Mouse (Mus musculus) kidney, embryonic 14.5 days (tissue): ENCODE results near the gene Rccd1. TPM values are rescaled to one million over a fixed set of nuclear protein-coding genes. Genes with fewer than 3 reads are reported as not detected.
A peak's percentile ranks its signal among the peaks of the same experiment; 100 is the strongest.

ENCODE experiments used
- ATAC-seq: fragments of 200-750 bp; cut with Nextera tagmentation; 2 replicates; pipeline ENCODE4 v1.8.0; 2017; ENCODE audit warnings: moderate number of reproducible peaks, mild to moderate bottlenecking, moderate TSS enrichment, moderate library complexity; ENCODE audit not compliant: low FRiP score, low TSS enrichment
- H3K27ac ChIP-seq: fragments of 300-500 bp; sonication (generic); 2 replicates; pipeline ENCODE4 v1.5.1; 2014; ENCODE audit warnings: low read depth, mild to moderate bottlenecking, low read length, moderate library complexity, mixed read lengths
- H3K27me3 ChIP-seq: fragments of 300-500 bp; sonication (generic); 2 replicates; pipeline ENCODE4 v1.6.1; 2014; ENCODE audit warnings: mild to moderate bottlenecking, low read length; ENCODE audit not compliant: control insufficient read depth, insufficient read depth
- H3K36me3 ChIP-seq: fragments of 300-500 bp; sonication (generic); 2 replicates; pipeline ENCODE4 v1.6.1; 2014; ENCODE audit warnings: low read length, mixed read lengths; ENCODE audit not compliant: control insufficient read depth, insufficient read depth
- H3K4me1 ChIP-seq: fragments of 300-500 bp; sonication (generic); 2 replicates; pipeline ENCODE4 v1.6.1; 2014; ENCODE audit warnings: low read length, mixed read lengths; ENCODE audit not compliant: control insufficient read depth, insufficient read depth
- H3K4me2 ChIP-seq: fragments of 300-500 bp; sonication (generic); replicated peaks from 2 replicates; pipeline ENCODE4 v1.6.1; 2014; ENCODE audit warnings: low read depth, mild to moderate bottlenecking, low read length
- H3K4me3 ChIP-seq: fragments of 300-500 bp; sonication (generic); 2 replicates; pipeline ENCODE4 v1.5.1; 2014; ENCODE audit warnings: mild to moderate bottlenecking, low read length
- H3K9ac ChIP-seq: fragments of 300-500 bp; sonication (generic); 2 replicates; pipeline ENCODE4 v1.6.1; 2014; ENCODE audit warnings: low read depth, mild to moderate bottlenecking, low read length, moderate library complexity
- H3K9me3 ChIP-seq: fragments of 300-500 bp; sonication (generic); 2 replicates; pipeline ENCODE4 v1.6.1; 2016; ENCODE audit warnings: low read length; ENCODE audit not compliant: control insufficient read depth
- WGBS: fragments of 180-500 bp; shearing (Covaris S2); extraction: QIAGEN DNeasy Blood & Tissue Kit; methylation state at CpG from one replicate; pipeline ENCODE4 v1.1.7; 2014; 5-methylcytosine and 5-hydroxymethylcytosine counted together
- polyA plus RNA-seq: library from polyadenylated mRNA; unstranded; fragments of >200 nt; fragmentation: Nextera tagmentation; extraction: Ambion mirVana; gene quantifications from 2 replicates; pipeline ENCODE4 v1.2.1, GENCODE M21; 2014

Rccd1 gene
- polyA plus RNA-seq, 1 experiment from 2014 or later, result 15.1 TPM

GRCm38 (mm10) chr7:80283226-80283918 is 40.9 kb downstream of the Rccd1 start:
- no peaks in the 10 kb centered on the region for H3K27me3 ChIP-seq
- H3K4me2 ChIP-seq, result no peak overlapping the region
- no peak overlapping the region for H3K9ac ChIP-seq
- H3K4me1 ChIP-seq, result no peaks in the 10 kb centered on the region
- peaks cover 67% of the 10 kb centered on the region for H3K36me3 ChIP-seq
- WGBS, result 88% methylated on average over 3 of the region's 3 CpGs
- H3K27ac ChIP-seq, result no peak overlapping the region
- no peak overlapping the region for H3K4me3 ChIP-seq
- no peaks in the 10 kb centered on the region for H3K9me3 ChIP-seq
- no peak for ATAC-seq

- no peak overlapping the region for H3K4me3 ChIP-seq
- no peak overlapping the region for H3K4me2 ChIP-seq
- H3K27me3 ChIP-seq, result no peaks in the 10 kb centered on the region
- H3K9ac ChIP-seq, result no peak overlapping the region
- H3K36me3 ChIP-seq, result peaks cover 64% of the 10 kb centered on the region
- H3K9me3 ChIP-seq, result no peaks in the 10 kb centered on the region
- H3K27ac ChIP-seq, result no peak overlapping the region
- no peak for ATAC-seq
- no peaks in the 10 kb centered on the region for H3K4me1 ChIP-seq
- WGBS, result 92% methylated on average over 3 of the region's 3 CpGs
These were observed 42.6 kb downstream of the Rccd1 start for GRCm38 (mm10) chr7:80281646-80282045.

GRCm38 (mm10) chr7:80280998-80281397 is 43.3 kb downstream of the Rccd1 start:
- no peak for ATAC-seq
- WGBS, result 92% methylated on average over 2 of the region's 2 CpGs
- H3K27ac ChIP-seq, result no peak overlapping the region

DNA sequence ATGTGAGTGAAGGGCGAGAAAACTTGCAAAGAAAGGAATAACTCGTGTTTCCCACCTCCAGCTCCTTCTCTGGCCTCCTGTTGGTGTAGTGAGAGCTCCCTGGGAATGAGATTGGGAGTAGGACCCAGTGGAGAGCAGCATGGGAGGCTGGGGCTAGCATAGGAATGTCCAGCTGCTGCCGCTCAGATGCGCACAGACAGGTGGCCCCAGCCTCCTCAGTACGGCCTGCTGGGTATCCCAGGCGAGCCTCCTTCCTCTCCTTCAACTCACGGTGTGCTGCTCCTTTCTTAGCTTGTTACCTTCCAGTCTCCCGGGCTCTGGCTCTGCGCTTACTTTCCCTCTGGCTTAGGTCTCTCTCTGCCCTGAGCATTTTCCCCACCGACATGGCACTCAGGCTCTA is 44.2 kb downstream of the Rccd1 start:
- H3K27me3 ChIP-seq, result no peaks in the 10 kb centered on the region
- no peak for ATAC-seq

More at GRCm38 (mm10) chr7:80280998-80281397, 43.3 kb downstream of the Rccd1 start:
- Histone ChIP-seq H3K27me3 (no peaks in the 10 kb centered on the region), H3K9ac (no peak overlapping the region), H3K4me1 (no peaks in the 10 kb centered on the region), H3K4me3 (no peak overlapping the region), H3K9me3 (no peaks in the 10 kb centered on the region), H3K4me2 (no peak overlapping the region), H3K36me3 (peaks cover 64% of the 10 kb centered on the region)

DNA sequence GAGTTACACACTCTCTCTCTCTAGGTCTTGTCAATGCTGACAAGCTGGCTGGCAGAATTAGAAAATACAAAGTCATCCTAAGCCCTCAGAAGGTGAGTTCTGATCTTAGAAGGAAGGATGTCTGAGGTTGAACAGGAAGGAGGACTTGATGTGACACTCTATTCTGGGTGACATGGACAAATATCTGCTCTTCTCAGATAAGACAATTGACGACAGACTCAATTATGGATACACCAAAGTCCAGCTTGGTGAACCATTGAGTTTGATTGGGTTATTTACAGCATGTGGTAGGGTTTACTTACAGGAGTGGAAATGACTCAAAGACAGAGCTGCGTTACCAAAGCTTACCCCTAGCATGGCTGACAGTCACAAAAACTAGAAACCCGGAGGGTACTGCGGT is 47.9 kb downstream of the Rccd1 start:
- Histone ChIP-seq H3K9me3 (peaks cover 12% of the 10 kb centered on the region), H3K27me3 (no peaks in the 10 kb centered on the region), H3K9ac (no peak overlapping the region), H3K27ac (no peak overlapping the region), H3K4me1 (no peaks in the 10 kb centered on the region), H3K4me2 (no peak overlapping the region), H3K4me3 (no peak overlapping the region), H3K36me3 (peaks cover 52% of the 10 kb centered on the region)
- no peak for ATAC-seq
- WGBS, result 97% methylated on average over 4 of the region's 4 CpGs

More for the DNA sequence above, 44.2 kb downstream of the Rccd1 start:
- Histone ChIP-seq H3K4me1 (no peaks in the 10 kb centered on the region), H3K4me2 (no peak overlapping the region), H3K27ac (no peak overlapping the region), H3K4me3 (no peak overlapping the region), H3K9ac (no peak overlapping the region), H3K9me3 (peaks cover 2% of the 10 kb centered on the region; the same call in 1 of the 2 replicates), H3K36me3 (peaks cover 61% of the 10 kb centered on the region)
- 87% methylated on average over 10 of the region's 10 CpGs for WGBS

DNA sequence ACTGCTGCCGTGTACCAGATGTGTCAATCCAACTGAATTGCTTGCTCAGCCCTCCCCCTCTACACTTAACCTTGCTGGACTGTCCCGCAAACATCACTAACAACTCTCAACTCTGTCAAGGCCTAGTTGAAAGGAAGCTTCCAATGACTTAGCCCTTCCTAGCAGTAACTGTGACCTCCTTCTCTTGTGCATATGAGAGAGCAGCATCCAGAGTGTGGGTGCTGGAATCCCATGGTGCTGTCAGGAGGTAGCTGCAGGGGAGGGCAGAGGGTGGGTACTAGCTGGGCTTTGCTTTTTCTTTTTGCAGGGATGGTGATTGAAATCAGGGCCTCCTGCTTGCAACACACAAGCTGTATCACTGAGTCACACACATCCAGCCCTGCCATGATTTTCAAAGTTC is 50.8 kb downstream of the Rccd1 start:
- Histone ChIP-seq H3K4me2 (no peak overlapping the region), H3K9me3 (peaks cover 12% of the 10 kb centered on the region), H3K9ac (no peak overlapping the region), H3K27ac (no peak overlapping the region), H3K27me3 (no peaks in the 10 kb centered on the region), H3K4me1 (peaks cover 5% of the 10 kb centered on the region; the same call in 1 of the 2 replicates), H3K36me3 (peaks cover 37% of the 10 kb centered on the region), H3K4me3 (no peak overlapping the region)
- 90% methylated on average over 2 of the region's 2 CpGs for WGBS
- no peak for ATAC-seq

DNA sequence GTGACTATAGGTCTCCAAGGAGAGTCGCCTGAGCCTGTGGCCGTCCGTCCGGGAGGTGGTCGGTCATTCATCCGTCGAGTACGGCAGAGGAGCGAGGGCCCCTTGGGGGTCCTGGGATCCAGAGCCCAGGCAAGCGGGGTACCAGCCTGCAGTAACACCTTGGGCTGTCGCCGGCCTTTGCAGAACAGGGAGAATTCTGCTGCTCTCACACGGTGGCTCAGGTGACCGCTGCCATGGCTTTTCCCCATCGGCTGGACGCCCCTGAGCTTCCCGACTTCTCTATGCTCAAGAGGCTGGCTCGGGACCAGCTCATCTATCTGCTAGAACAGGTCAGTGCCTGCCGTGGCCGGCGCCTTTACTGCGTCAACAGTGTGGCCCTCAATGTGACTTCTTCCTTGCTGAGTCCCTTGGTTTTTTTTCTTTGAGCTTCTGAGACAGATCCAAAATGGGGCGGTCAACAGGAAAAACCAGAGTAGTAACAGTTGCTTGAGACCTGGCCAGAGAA is 54.5 kb downstream of the Rccd1 start:
- ATAC-seq, result peak; percentile 68; the same call in 1 of the 2 replicates
- H3K9me3 ChIP-seq, result peaks cover 8% of the 10 kb centered on the region

GRCm38 (mm10) chr7:80268897-80269750 is 55.1 kb downstream of the Rccd1 start, which contains the start of gene Vps33b:
TSS of gene Vps33b (plus strand) at chr7:80269649.
- H3K27ac ChIP-seq, result no peak within 1 kb of the TSS
- H3K36me3 ChIP-seq, result peaks cover 33% of the 10 kb centered on the region
- H3K27me3 ChIP-seq, result no peaks in the 10 kb centered on the region
- 4% methylated on average over 21 of the region's 21 CpGs for WGBS
- H3K9ac ChIP-seq, result peak within 1 kb of the TSS; percentile 67
- peaks cover 5% of the 10 kb centered on the region; the same call in 1 of the 2 replicates for H3K4me1 ChIP-seq
- H3K4me2 ChIP-seq, result peak within 1 kb of the TSS; percentile 86
- peaks cover under 1% of the 10 kb centered on the region for H3K9me3 ChIP-seq
- peak within 1 kb of the TSS; percentile 65 for H3K4me3 ChIP-seq
- ATAC-seq, result peak; percentile 88

More for the DNA sequence above, 54.5 kb downstream of the Rccd1 start:
- Histone ChIP-seq H3K4me1 (peaks cover 5% of the 10 kb centered on the region; the same call in 1 of the 2 replicates), H3K27ac (no peak overlapping the region), H3K36me3 (peaks cover 33% of the 10 kb centered on the region), H3K27me3 (no peaks in the 10 kb centered on the region), H3K4me2 (peak overlapping the region; percentile 86), H3K9ac (peak overlapping the region; percentile 67), H3K4me3 (peak overlapping the region; percentile 65)
- under 1% methylated on average over 23 of the region's 23 CpGs for WGBS
